Mouse (Mus musculus): ENCODE data around the gene Rap1b. TPM values are rescaled to one million over a fixed set of nuclear protein-coding genes. Genes with fewer than 3 reads are reported as not detected.

Gene Rap1b
- polyA plus RNA-seq, 1 experiment = 54.9 TPM

- no peak overlapping the region for H3K27ac ChIP-seq (ENCODE audit: insufficient read depth, low read length)
Measured at GRCm38 (mm10) chr10:117844782-117845596, 846 bp downstream of the Rap1b start.

GRCm38 (mm10) chr10:117844279-117844678 is 1.6 kb downstream of the Rap1b start:
- Histone ChIP-seq H3K4me1 (ENCODE audit: control insufficient read depth, insufficient read depth, low read length) (peaks cover 4% of the 10 kb centered on the region), H3K27ac (ENCODE audit: insufficient read depth, low read length) (no peak overlapping the region), H3K4me3 (ENCODE audit: insufficient read depth, low read length) (peak overlapping the region; percentile 56; the same call in 1 of the 2 replicates)
- TF ChIP-seq POLR2A (IDR thresholded peaks at IDR 0.05; ENCODE audit: extremely low read depth, insufficient read depth, low read length) = no peak
- no peak for TF ChIP-seq CTCF (IDR thresholded peaks at IDR 0.05; ENCODE audit: extremely low read depth, insufficient read depth, low read length)

More at GRCm38 (mm10) chr10:117844782-117845596, 846 bp downstream of the Rap1b start:
- TF ChIP-seq POLR2A (IDR thresholded peaks at IDR 0.05; ENCODE audit: extremely low read depth, insufficient read depth, low read length) = no peak
- no peak for TF ChIP-seq CTCF (IDR thresholded peaks at IDR 0.05; ENCODE audit: extremely low read depth, insufficient read depth, low read length)
- Histone ChIP-seq H3K4me3 (ENCODE audit: insufficient read depth, low read length) (peak overlapping the region; percentile 56), H3K4me1 (ENCODE audit: control insufficient read depth, insufficient read depth, low read length) (peaks cover 4% of the 10 kb centered on the region)

- TF ChIP-seq POLR2A (IDR thresholded peaks at IDR 0.05; ENCODE audit: extremely low read depth, insufficient read depth, low read length) (no peak), CTCF (IDR thresholded peaks at IDR 0.05; ENCODE audit: extremely low read depth, insufficient read depth, low read length) (no peak)
- Histone ChIP-seq H3K4me1 (ENCODE audit: control insufficient read depth, insufficient read depth, low read length) (peaks cover 4% of the 10 kb centered on the region), H3K4me3 (ENCODE audit: insufficient read depth, low read length) (no peak overlapping the region; the same call in 1 of the 2 replicates), H3K27ac (ENCODE audit: insufficient read depth, low read length) (no peak overlapping the region)
Measured at GRCm38 (mm10) chr10:117843690-117844089, 2.1 kb downstream of the Rap1b start.

- Histone ChIP-seq H3K4me3 (ENCODE audit: insufficient read depth, low read length) (no peak overlapping the region), H3K4me1 (ENCODE audit: control insufficient read depth, insufficient read depth, low read length) (peaks cover 3% of the 10 kb centered on the region), H3K27ac (ENCODE audit: insufficient read depth, low read length) (no peak overlapping the region)
- TF ChIP-seq CTCF (IDR thresholded peaks at IDR 0.05; ENCODE audit: extremely low read depth, insufficient read depth, low read length) = no peak
- TF ChIP-seq POLR2A (IDR thresholded peaks at IDR 0.05; ENCODE audit: extremely low read depth, insufficient read depth, low read length) = no peak
Measured at GRCm38 (mm10) chr10:117841765-117842164, 4.1 kb downstream of the Rap1b start.

GRCm38 (mm10) chr10:117840431-117840995 is 5.3 kb downstream of the Rap1b start:
- TF ChIP-seq CTCF (IDR thresholded peaks at IDR 0.05; ENCODE audit: extremely low read depth, insufficient read depth, low read length) (no peak), POLR2A (IDR thresholded peaks at IDR 0.05; ENCODE audit: extremely low read depth, insufficient read depth, low read length) (no peak)
- no peak overlapping the region for H3K4me3 ChIP-seq (ENCODE audit: insufficient read depth, low read length)
- H3K4me1 ChIP-seq (ENCODE audit: control insufficient read depth, insufficient read depth, low read length) = peaks cover 4% of the 10 kb centered on the region
- H3K27ac ChIP-seq (ENCODE audit: insufficient read depth, low read length) = no peak overlapping the region

GRCm38 (mm10) chr10:117839737-117840136 is 6.1 kb downstream of the Rap1b start:
- Histone ChIP-seq H3K4me1 (ENCODE audit: control insufficient read depth, insufficient read depth, low read length) (peaks cover 6% of the 10 kb centered on the region), H3K4me3 (ENCODE audit: insufficient read depth, low read length) (no peak overlapping the region), H3K27ac (ENCODE audit: insufficient read depth, low read length) (no peak overlapping the region)
- TF ChIP-seq POLR2A (IDR thresholded peaks at IDR 0.05; ENCODE audit: extremely low read depth, insufficient read depth, low read length) = no peak
- no peak for TF ChIP-seq CTCF (IDR thresholded peaks at IDR 0.05; ENCODE audit: extremely low read depth, insufficient read depth, low read length)

GRCm38 (mm10) chr10:117838924-117839323 is 6.9 kb downstream of the Rap1b start:
- H3K4me3 ChIP-seq (ENCODE audit: insufficient read depth, low read length) = no peak overlapping the region
- TF ChIP-seq POLR2A (IDR thresholded peaks at IDR 0.05; ENCODE audit: extremely low read depth, insufficient read depth, low read length) (no peak), CTCF (IDR thresholded peaks at IDR 0.05; ENCODE audit: extremely low read depth, insufficient read depth, low read length) (no peak)
- H3K4me1 ChIP-seq (ENCODE audit: control insufficient read depth, insufficient read depth, low read length) = peaks cover 6% of the 10 kb centered on the region
- no peak overlapping the region for H3K27ac ChIP-seq (ENCODE audit: insufficient read depth, low read length)

GRCm38 (mm10) chr10:117836354-117836753 is 9.5 kb downstream of the Rap1b start:
- no peak overlapping the region for H3K4me3 ChIP-seq (ENCODE audit: insufficient read depth, low read length)
- H3K27ac ChIP-seq (ENCODE audit: insufficient read depth, low read length) = no peak overlapping the region
- H3K4me1 ChIP-seq (ENCODE audit: control insufficient read depth, insufficient read depth, low read length) = peaks cover 6% of the 10 kb centered on the region
- no peak for TF ChIP-seq CTCF (IDR thresholded peaks at IDR 0.05; ENCODE audit: extremely low read depth, insufficient read depth, low read length)
- no peak for TF ChIP-seq POLR2A (IDR thresholded peaks at IDR 0.05; ENCODE audit: extremely low read depth, insufficient read depth, low read length)

GRCm38 (mm10) chr10:117835453-117835852 is 10.4 kb downstream of the Rap1b start:
- Histone ChIP-seq H3K4me1 (ENCODE audit: control insufficient read depth, insufficient read depth, low read length) (peaks cover 6% of the 10 kb centered on the region), H3K4me3 (ENCODE audit: insufficient read depth, low read length) (no peak overlapping the region), H3K27ac (ENCODE audit: insufficient read depth, low read length) (no peak overlapping the region)
- TF ChIP-seq CTCF (IDR thresholded peaks at IDR 0.05; ENCODE audit: extremely low read depth, insufficient read depth, low read length) (no peak), POLR2A (IDR thresholded peaks at IDR 0.05; ENCODE audit: extremely low read depth, insufficient read depth, low read length) (no peak)

GRCm38 (mm10) chr10:117830797-117831196 is 15.0 kb downstream of the Rap1b start:
- no peak overlapping the region for H3K4me3 ChIP-seq (ENCODE audit: insufficient read depth, low read length)
- peaks cover 7% of the 10 kb centered on the region for H3K4me1 ChIP-seq (ENCODE audit: control insufficient read depth, insufficient read depth, low read length)
- no peak overlapping the region for H3K27ac ChIP-seq (ENCODE audit: insufficient read depth, low read length)
- TF ChIP-seq CTCF (IDR thresholded peaks at IDR 0.05; ENCODE audit: extremely low read depth, insufficient read depth, low read length) (no peak), POLR2A (IDR thresholded peaks at IDR 0.05; ENCODE audit: extremely low read depth, insufficient read depth, low read length) (no peak)
